Mouse (Mus musculus) CH12.LX (cell line): ENCODE results near the gene Prrc2a. TPM values are rescaled to one million over a fixed set of nuclear protein-coding genes. Genes with fewer than 3 reads are reported as not detected.
"Not testable (repeated sequence)": the region's sequence is repeated elsewhere in the genome, so short reads cannot be mapped to it uniquely, and the experiment has no call there.

Experiments used
- DNase-seq: peaks from one replicate; pipeline ENCODE4 v3.0.0-alpha.2; 2013; ENCODE audit errors: extremely low read depth
- H3K27ac ChIP-seq: 2 replicates; pipeline ENCODE4 v1.5.1; 2012; ENCODE audit warnings: low read depth, mild to moderate bottlenecking, control low read depth, moderate library complexity; ENCODE audit not compliant: insufficient read depth
- H3K27me3 ChIP-seq: replicated peaks from 2 replicates; pipeline ENCODE3; 2012; ENCODE audit warnings: inconsistent platforms
- H3K36me3 ChIP-seq, 2 experiments: replicated peaks in 1 of 2; 2 replicates each; pipeline versions ENCODE3 to v1.6.1; 2012; ENCODE audit warnings: inconsistent platforms in 1 of 2, low read length in 1 of 2, mild to moderate bottlenecking in 1 of 2, mixed read lengths in 1 of 2, moderate library complexity in 1 of 2; ENCODE audit not compliant: control insufficient read depth in 1 of 2, insufficient read depth in 1 of 2
- H3K4me1 ChIP-seq, 2 experiments: 2 replicates each; pipeline ENCODE4 v1.6.1; 2012; ENCODE audit warnings: inconsistent platforms in 1 of 2, moderate library complexity in 1 of 2; ENCODE audit not compliant: insufficient read depth in 2 of 2, control insufficient read depth in 1 of 2
- H3K4me2 ChIP-seq: 2 replicates; pipeline ENCODE4 v1.6.1; 2012; ENCODE audit warnings: low read depth, mild to moderate bottlenecking, control low read depth; ENCODE audit not compliant: poor library complexity, insufficient read depth, severe bottlenecking
- H3K4me3 ChIP-seq, 3 experiments: fragments of 150-350 bp in 1 of 3; sonication (generic) in 1 of 3; replicated peaks in 1 of 3; 2 replicates each; pipeline versions ENCODE3 to v1.5.1; 2011 to 2012; ENCODE audit warnings: low read depth in 2 of 3, low read length in 2 of 3, mild to moderate bottlenecking in 2 of 3, moderate library complexity in 2 of 3, control low read depth in 1 of 3, improper control_type of control experiment in 1 of 3, inconsistent platforms in 1 of 3, mixed read lengths in 1 of 3; ENCODE audit not compliant: poor library complexity in 1 of 3
- H3K79me2 ChIP-seq: replicated peaks from 2 replicates; pipeline ENCODE4 v1.6.1; 2012; ENCODE audit warnings: mild to moderate bottlenecking, moderate library complexity; ENCODE audit not compliant: control insufficient read depth, poor library complexity, insufficient read depth, severe bottlenecking; ENCODE audit errors: extremely low read depth
- H3K9ac ChIP-seq: 2 replicates; pipeline ENCODE4 v1.6.1; 2012; ENCODE audit warnings: low read depth, mild to moderate bottlenecking, control low read depth, moderate library complexity; ENCODE audit not compliant: insufficient read depth
- H3K9me3 ChIP-seq: replicated peaks from 2 replicates; pipeline ENCODE3; 2012; ENCODE audit warnings: low read length, inconsistent platforms, mixed read lengths
- CTCF ChIP-seq, 2 experiments: IDR thresholded peaks in 1 of 2; conservative IDR thresholded peaks in 1 of 2; 2 replicates each; pipeline ENCODE4 v1.5.1; 2011 to 2012; ENCODE audit warnings: low read depth in 2 of 2, low read length in 2 of 2, improper control_type of control experiment in 1 of 2, inconsistent platforms in 1 of 2, mild to moderate bottlenecking in 1 of 2, moderate library complexity in 1 of 2
- E2F4 ChIP-seq: IDR thresholded peaks from 2 replicates; pipeline ENCODE4 v1.6.1; 2011; ENCODE audit warnings: low read depth, low read length, improper control_type of control experiment; ENCODE audit not compliant: insufficient replicate concordance
- ETS1 ChIP-seq: conservative IDR thresholded peaks from 2 replicates; pipeline ENCODE4 v1.6.1; 2012; ENCODE audit warnings: low read depth, mild to moderate bottlenecking, inconsistent platforms, low read length, improper control_type of control experiment, moderate library complexity
- IRF4 ChIP-seq: IDR thresholded peaks from 2 replicates; pipeline ENCODE4 v1.6.1; 2014; ENCODE audit warnings: low read depth, mild to moderate bottlenecking, inconsistent platforms, low read length, improper control_type of control experiment
- JUND ChIP-seq: conservative IDR thresholded peaks from 2 replicates; pipeline ENCODE4 v1.6.1; 2011; ENCODE audit warnings: low read depth, low read length, improper control_type of control experiment
- KAT2A ChIP-seq: IDR thresholded peaks from 2 replicates; pipeline ENCODE4 v1.6.1; 2012; ENCODE audit warnings: low read length, improper control_type of control experiment, inconsistent platforms; ENCODE audit not compliant: insufficient replicate concordance
- MAFK ChIP-seq: IDR thresholded peaks from 2 replicates; pipeline ENCODE4 v1.6.1; 2011; ENCODE audit warnings: low read length, improper control_type of control experiment; ENCODE audit not compliant: insufficient replicate concordance
- MAX ChIP-seq: IDR thresholded peaks from 2 replicates; pipeline ENCODE4 v1.6.1; 2011; ENCODE audit warnings: low read length, improper control_type of control experiment
- MAZ ChIP-seq: IDR thresholded peaks from 2 replicates; pipeline ENCODE4 v1.6.1; 2012; ENCODE audit warnings: low read depth, mild to moderate bottlenecking, inconsistent platforms, low read length, improper control_type of control experiment, moderate library complexity
- NRF1 ChIP-seq: IDR thresholded peaks from 2 replicates; pipeline ENCODE4 v1.6.1; 2014; ENCODE audit warnings: low read depth, mild to moderate bottlenecking, inconsistent platforms, low read length, improper control_type of control experiment, moderate library complexity
- PAX5 ChIP-seq: IDR thresholded peaks from 2 replicates; pipeline ENCODE4 v1.6.1; 2012; ENCODE audit warnings: low read length, inconsistent platforms, mixed read lengths
- POLR2AphosphoS2 ChIP-seq: IDR thresholded peaks from 2 replicates; pipeline ENCODE4 v1.6.1; 2011; ENCODE audit warnings: low read depth, low read length, improper control_type of control experiment
- RCOR1 ChIP-seq: conservative IDR thresholded peaks from 2 replicates; pipeline ENCODE4 v1.6.1; 2012; ENCODE audit warnings: low read depth, mild to moderate bottlenecking, inconsistent platforms, low read length, improper control_type of control experiment
- SMC3 ChIP-seq: IDR thresholded peaks from 2 replicates; pipeline ENCODE4 v1.6.1; 2011; ENCODE audit warnings: low read depth, low read length, improper control_type of control experiment
- TBP ChIP-seq: conservative IDR thresholded peaks from 2 replicates; pipeline ENCODE4 v1.6.1; 2011; ENCODE audit warnings: low read depth, low read length, improper control_type of control experiment
- TCF12 ChIP-seq: IDR thresholded peaks from 2 replicates; pipeline ENCODE4 v1.6.1; 2014; ENCODE audit warnings: low read depth, mild to moderate bottlenecking, inconsistent platforms, low read length, improper control_type of control experiment
- ZC3H11A ChIP-seq: IDR thresholded peaks from 2 replicates; pipeline ENCODE4 v1.6.1; 2012; ENCODE audit warnings: low read depth, mild to moderate bottlenecking, inconsistent platforms, low read length, improper control_type of control experiment
- ZKSCAN1 ChIP-seq: IDR thresholded peaks from 2 replicates; pipeline ENCODE4 v1.6.1; 2012; ENCODE audit warnings: low read depth, inconsistent platforms, low read length, improper control_type of control experiment, borderline replicate concordance
- ZNF384 ChIP-seq: IDR thresholded peaks from 2 replicates; pipeline ENCODE4 v1.6.1; 2012; ENCODE audit warnings: low read depth, low read length, improper control_type of control experiment, inconsistent platforms
- dilution Hi-C: fragments of 300-500 bp; cut with MboI; formaldehyde crosslinking; loops from 2 replicates; pipeline ENCODE4 v1.14.3; 2020; ENCODE audit warnings: low sequenced_read_pairs; ENCODE audit not compliant: extremely low pct_unique_long_range_greater_than_20kb, extremely low pct_ligation_motif_present
- in situ Hi-C: fragments of 300-500 bp; cut with MboI; formaldehyde crosslinking; loops from 3 replicates; pipeline ENCODE4 v1.14.3; 2019; ENCODE audit warnings: low sequenced_read_pairs, low pct_ligation_motif_present, low pct_unique_long_range_greater_than_20kb, mixed read lengths
- polyA plus RNA-seq: library from polyadenylated mRNA; unstranded; fragments of >175 nt; gene quantifications from 2 replicates; pipeline ENCODE4 v1.2.1, GENCODE M21; 2012; ENCODE audit warnings: low read depth; ENCODE audit not compliant: insufficient read length
- total RNA-seq, 2 experiments: library from RNA; depleted of rRNA; stranded (reverse); fragments of 300-350 nt in 1 of 2; fragments of >200 nt in 1 of 2; gene quantifications; 2 replicates each; pipeline ENCODE4 v1.2.3; 2012 to 2014

Prrc2a gene
- total and polyA plus RNA-seq, 3 experiments: 31.3 to 313 (median 80.4) TPM

- TF ChIP-seq MAFK (no peak), MAZ (0 out of 2 replicates have a peak, but pooled peaks have one; percentile 8), KAT2A (0 out of 2 replicates have a peak, but pooled peaks have one; percentile 59), PAX5 (no peak), SMC3 (no peak), TCF12 (peak; percentile 79; the same call in 1 of the 2 replicates), ZKSCAN1 (no peak), RCOR1 (no peak), TBP (peak; percentile 51; the same call in 1 of the 2 replicates)
These were observed 38.5 kb downstream of the Prrc2a start, which contains the start of gene D17H6S53E (continued) for GRCm38 (mm10) chr17:35126206-35126611.

GRCm38 (mm10) chr17:35125578-35125977, 39.1 kb downstream of the Prrc2a start:
- Histone ChIP-seq H3K27ac (0 out of 2 replicates have a peak overlapping the region, but pooled peaks have one; percentile 12), H3K79me2 (peaks cover 41% of the 10 kb centered on the region), H3K4me1 (peaks cover 5 to 43% of the 10 kb centered on the region in 2 experiments), H3K9ac (peak overlapping the region; percentile 95), H3K9me3 (no peaks in the 10 kb centered on the region), H3K4me3 (peak overlapping the region in 2 of 3 experiments; percentile 74 to 87), H3K36me3 (peaks cover 29 to 48% of the 10 kb centered on the region in 2 experiments), H3K4me2 (peak overlapping the region; percentile 81), H3K27me3 (no peaks in the 10 kb centered on the region)
- in situ Hi-C loops: no loop called here
- dilution Hi-C loops: no loop called here
- no peak for TF ChIP-seq TBP
- peak; percentile 63; the same call in 1 of the 2 replicates for TF ChIP-seq POLR2AphosphoS2
- no peak for DNase-seq

GRCm38 (mm10) chr17:35125081-35125480, 39.6 kb downstream of the Prrc2a start:
- dilution Hi-C loops: no loop called here
- Histone ChIP-seq H3K79me2 (peaks cover 46% of the 10 kb centered on the region), H3K4me2 (no peak overlapping the region; the same call in 1 of the 2 replicates), H3K4me3 (no peak overlapping the region), H3K36me3 (peaks cover 26 to 43% of the 10 kb centered on the region in 2 experiments), H3K4me1 (peaks cover 5 to 48% of the 10 kb centered on the region in 2 experiments), H3K27me3 (no peaks in the 10 kb centered on the region), H3K9me3 (no peaks in the 10 kb centered on the region), H3K27ac (0 out of 2 replicates have a peak overlapping the region, but pooled peaks have one; percentile 12), H3K9ac (no peak overlapping the region)
- in situ Hi-C loops: no loop called here
- TF ChIP-seq PAX5: no peak
- TF ChIP-seq NRF1: no peak
- no peak for TF ChIP-seq JUND
- no peak for TF ChIP-seq E2F4
- no peak for TF ChIP-seq ZNF384
- no peak for TF ChIP-seq CTCF (conservative IDR thresholded peaks at IDR 0.05 in 1 of 2, IDR thresholded peaks at IDR 0.05 in 1 of 2; ENCODE audit: low read depth in 2 of 2, low read length in 2 of 2)
- no peak for TF ChIP-seq IRF4
- no peak for TF ChIP-seq MAX
- TF ChIP-seq ZC3H11A: no peak
- no peak for TF ChIP-seq ETS1
- no peak for TF ChIP-seq RCOR1
- no peak for DNase-seq

DNA sequence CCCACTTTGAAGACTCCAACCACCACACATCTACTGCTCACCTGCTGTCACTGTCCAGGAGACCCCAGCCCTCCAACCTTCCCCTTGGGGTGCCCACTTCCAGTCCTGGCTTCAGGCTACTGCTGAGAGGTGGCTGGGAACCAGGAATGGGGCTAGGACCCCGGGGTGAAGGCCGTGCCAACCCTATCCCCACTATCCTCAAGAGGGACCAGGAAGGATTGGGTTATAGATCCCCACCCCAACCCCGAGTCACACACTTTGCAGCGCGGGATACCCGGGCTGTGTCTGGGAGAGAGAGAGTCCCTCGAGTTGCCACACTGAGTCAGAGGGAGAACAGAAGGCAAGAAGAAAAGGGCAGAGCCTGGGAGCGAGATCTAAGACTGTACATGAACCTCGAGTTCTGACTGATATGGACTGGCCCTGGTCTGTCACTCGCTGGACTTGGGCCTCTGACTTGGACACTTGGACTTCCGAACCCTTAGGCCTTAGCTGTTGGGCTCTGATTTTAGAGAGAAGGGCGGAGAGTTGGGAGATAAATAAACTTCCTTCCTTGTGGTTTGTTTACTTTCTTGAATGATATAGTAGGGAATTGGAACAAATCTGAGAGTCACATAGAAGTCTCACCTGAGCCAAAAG, 40.3 kb downstream of the Prrc2a start:
- dilution Hi-C loops, H3K4me2 ChIP-seq, H3K27me3 ChIP-seq, in situ Hi-C loops, H3K9ac ChIP-seq, DNase-seq, H3K9me3 ChIP-seq, H3K4me3 ChIP-seq, H3K27ac ChIP-seq: not testable (repeated sequence)
- Histone ChIP-seq H3K36me3 (peaks cover 26 to 43% of the 10 kb centered on the region in 2 experiments), H3K4me1 (peaks cover 5 to 55% of the 10 kb centered on the region in 2 experiments), H3K79me2 (peaks cover 53% of the 10 kb centered on the region)
